Mouse (Mus musculus) lung, adult 2 months (tissue): ENCODE results near the gene Atp10a. TPM values are rescaled to one million over a fixed set of nuclear protein-coding genes. Genes with fewer than 3 reads are reported as not detected.

Source experiments
- DNase-seq: peaks from one replicate; pipeline ENCODE4 v3.0.0; 2022
- H3K4me1 ChIP-seq: fragments of 200-500 bp; 2 replicates; pipeline ENCODE4 v1.6.1; 2011; ENCODE audit warnings: low read length; ENCODE audit not compliant: control insufficient read depth, insufficient read depth
- H3K4me3 ChIP-seq: fragments of 200-500 bp; replicated peaks from 2 replicates; pipeline ENCODE3; 2011; ENCODE audit warnings: low read depth, mild to moderate bottlenecking, control low read depth, low read length; ENCODE audit errors: extremely low read depth
- CTCF ChIP-seq: fragments of 200-500 bp; IDR thresholded peaks from 2 replicates; pipeline ENCODE4 v1.5.1; 2011; ENCODE audit warnings: mild to moderate bottlenecking, low read length, control low read depth; ENCODE audit not compliant: insufficient read depth
- POLR2A ChIP-seq: fragments of 200-500 bp; IDR thresholded peaks from 2 replicates; pipeline ENCODE4 v1.6.1; 2011; ENCODE audit warnings: low read depth, mild to moderate bottlenecking, control low read depth, low read length, borderline replicate concordance; ENCODE audit errors: extremely low read depth
- WGBS: fragments of 180-500 bp; shearing (Covaris S2); methylation state at CpG from one replicate; pipeline ENCODE4 v1.1.7; 2018; 5-methylcytosine and 5-hydroxymethylcytosine counted together
- polyA plus RNA-seq: library from polyadenylated mRNA; depleted of rRNA; stranded (reverse); fragments of >200 nt; gene quantifications from 2 replicates; pipeline ENCODE4 v1.2.3, GENCODE M21; 2012

Atp10a gene
- polyA plus RNA-seq, 1 experiment: 8.9 TPM

DNA sequence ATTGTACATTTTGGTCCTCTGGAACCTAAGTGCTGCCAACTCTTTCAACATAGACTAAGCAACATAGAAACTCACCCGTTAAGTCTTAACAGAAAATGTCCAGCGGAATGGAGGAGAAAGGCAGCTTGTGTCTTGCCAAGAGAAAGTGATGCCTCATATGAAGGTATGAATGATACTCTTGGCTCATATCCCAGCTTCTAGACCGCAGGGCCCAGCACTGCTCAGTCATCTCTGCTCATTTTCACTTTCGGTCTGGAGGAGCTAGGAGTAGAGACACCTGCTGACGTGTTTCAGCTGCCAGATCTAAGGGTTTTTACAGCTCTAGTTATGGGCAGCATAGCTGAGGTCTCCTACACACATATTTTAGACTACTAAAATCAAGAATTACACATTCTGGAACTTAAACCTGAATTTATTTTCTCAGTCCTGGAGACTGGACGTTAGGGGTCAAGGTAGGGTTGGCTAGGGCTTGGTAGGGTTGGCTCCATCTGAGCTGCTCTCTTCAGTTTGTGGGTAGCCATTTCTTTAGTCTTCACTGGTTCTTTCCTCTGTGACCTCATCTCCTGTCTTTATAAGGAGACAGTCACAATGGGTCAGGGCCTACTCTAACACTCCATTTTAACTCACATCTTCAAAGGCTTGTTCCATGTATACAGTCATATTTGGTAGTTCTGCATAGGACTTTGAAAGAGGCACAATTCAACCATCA, 94.1 kb downstream of the Atp10a start:
- no peak for TF ChIP-seq CTCF
- TF ChIP-seq POLR2A: no peak
- H3K4me1 ChIP-seq: no peaks in the 10 kb centered on the region; the same call in none of the 2 replicates
- no peak for DNase-seq
- H3K4me3 ChIP-seq: no peak overlapping the region
- WGBS: 60% methylated on average over 6 of the region's 6 CpGs

DNA sequence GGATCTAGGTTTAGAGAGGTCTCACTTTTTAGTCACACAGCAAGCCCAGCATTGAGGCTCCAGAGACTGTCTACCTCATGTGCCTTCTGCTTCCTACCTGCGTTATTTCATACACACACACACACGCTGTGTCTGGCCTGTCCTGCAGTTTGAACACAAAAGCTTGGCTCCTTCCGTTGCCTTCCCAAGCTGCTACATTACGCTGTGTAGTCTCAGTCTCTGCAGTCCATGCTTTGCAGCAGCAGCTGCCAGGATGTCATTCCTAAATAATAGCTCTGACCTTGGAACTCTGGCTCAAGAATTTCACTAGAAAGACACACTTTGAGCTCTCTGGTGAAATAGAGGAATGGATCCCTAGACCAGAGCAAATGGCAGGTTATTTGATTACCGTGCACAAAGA, 96.1 kb downstream of the Atp10a start:
- 65% methylated on average over 5 of the region's 5 CpGs for WGBS
- no peak for DNase-seq
- Histone ChIP-seq H3K4me1 (no peaks in the 10 kb centered on the region; the same call in 1 of the 2 replicates), H3K4me3 (no peak overlapping the region)
- TF ChIP-seq POLR2A (no peak), CTCF (no peak)

DNA sequence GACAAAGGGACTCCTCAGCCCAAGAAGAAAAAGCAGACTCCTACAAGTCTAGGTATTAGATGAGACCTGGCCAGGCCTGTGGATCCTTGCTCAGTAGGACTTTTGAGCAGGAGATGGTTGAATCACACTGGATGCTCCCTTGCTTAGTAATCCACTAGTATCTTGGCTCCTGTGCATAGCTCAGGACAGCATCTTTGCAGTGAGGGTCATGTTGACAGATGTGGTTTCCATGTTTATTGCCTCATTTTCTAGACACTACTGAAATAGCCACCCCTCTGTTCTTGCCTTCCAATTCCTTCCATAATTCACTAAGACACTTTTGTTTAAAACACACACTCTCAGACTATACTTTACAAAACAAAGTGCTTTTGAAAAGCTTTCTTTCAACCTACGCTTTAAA, 98.1 kb downstream of the Atp10a start:
- WGBS: 86% methylated on average over 1 of the region's 1 CpGs
- no peak overlapping the region for H3K4me3 ChIP-seq
- no peak for TF ChIP-seq POLR2A
- no peak for TF ChIP-seq CTCF
- no peak for DNase-seq
- no peaks in the 10 kb centered on the region; the same call in 1 of the 2 replicates for H3K4me1 ChIP-seq

DNA sequence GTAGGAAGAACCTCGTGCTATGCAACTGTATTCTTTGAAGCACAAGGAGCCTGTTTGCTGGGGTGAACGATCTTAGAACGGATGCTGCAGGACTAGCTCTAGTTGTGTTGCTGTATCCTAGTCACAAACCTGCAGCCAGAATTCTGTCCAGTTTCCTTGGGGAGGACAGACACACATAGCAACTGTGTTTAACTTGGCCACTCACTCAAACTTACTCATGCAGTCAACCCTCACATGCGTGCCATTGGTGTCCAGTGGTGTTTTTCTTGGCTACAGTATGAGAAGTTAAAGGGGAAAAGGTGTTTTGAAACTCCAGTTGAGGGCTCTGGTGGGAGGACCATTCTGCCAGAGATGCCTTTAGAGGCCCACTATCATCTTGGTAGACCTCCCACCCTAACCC, 98.6 kb downstream of the Atp10a start:
- Histone ChIP-seq H3K4me3 (no peak overlapping the region), H3K4me1 (no peaks in the 10 kb centered on the region; the same call in 1 of the 2 replicates)
- 82% methylated on average over 4 of the region's 4 CpGs for WGBS
- TF ChIP-seq CTCF (no peak), POLR2A (no peak)
- no peak for DNase-seq

DNA sequence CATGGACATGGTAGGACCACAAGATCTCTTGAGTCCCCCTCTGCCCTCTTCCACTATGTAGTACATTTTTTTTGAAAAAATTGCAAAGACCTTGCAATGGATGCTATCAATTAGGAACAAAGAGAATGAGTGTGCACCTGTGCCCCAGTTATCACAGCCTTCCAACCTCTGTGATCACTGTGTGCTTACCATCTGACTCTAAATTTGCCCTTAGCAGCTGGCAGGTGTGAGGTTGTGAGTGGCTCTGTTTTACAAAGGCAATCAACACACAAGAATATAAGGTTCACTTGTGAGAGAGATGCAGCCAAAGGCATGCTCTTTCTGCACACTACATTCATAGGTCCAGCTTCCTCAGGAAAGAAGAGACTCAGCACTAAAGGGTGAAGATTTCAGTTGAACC, 99.1 kb downstream of the Atp10a start:
- Histone ChIP-seq H3K4me1 (no peaks in the 10 kb centered on the region; the same call in 1 of the 2 replicates), H3K4me3 (no peak overlapping the region)
- no peak for DNase-seq
- no peak for TF ChIP-seq CTCF
- TF ChIP-seq POLR2A: no peak

DNA sequence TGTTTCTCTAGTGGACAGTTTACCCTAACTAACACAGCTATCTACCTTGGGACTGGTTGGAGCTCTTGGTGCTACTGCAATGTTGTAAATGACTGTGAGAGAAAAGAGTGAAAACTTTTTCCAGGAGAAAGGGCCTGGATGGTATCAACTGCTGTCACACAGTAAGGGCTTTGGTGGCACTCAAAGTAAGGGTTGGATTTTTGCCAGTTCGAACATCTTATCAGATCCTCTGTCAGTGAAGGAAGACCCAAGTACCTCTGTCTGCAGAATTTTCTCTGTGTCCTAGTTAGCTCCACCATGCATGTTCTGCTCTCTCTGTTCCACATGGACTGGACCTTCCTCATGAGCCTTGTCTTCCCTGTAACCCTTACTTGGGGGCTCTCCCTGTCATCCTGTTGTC, 99.9 kb downstream of the Atp10a start:
- DNase-seq: no peak
- WGBS: 69% methylated on average over 1 of the region's 1 CpGs
- TF ChIP-seq CTCF (no peak), POLR2A (no peak)

DNA sequence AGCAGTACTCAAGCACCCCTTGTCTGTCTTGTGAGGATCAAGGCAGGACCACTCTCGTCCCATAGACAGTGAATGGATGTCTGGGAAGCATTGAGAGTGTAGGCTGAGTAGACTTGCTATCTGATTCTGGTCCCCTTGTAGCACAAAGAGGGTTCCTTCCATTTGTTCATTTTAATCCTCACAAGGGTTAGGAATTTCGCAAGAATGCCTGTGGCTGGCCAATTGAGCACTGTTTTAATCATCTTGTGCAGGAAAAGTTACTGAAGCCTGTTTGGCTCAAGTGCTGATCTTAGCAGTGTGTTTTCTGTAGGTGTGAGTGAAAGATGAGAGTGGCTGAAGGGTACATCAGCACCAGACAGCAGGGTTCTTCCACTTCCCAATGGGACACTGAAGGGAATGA, 101.4 kb downstream of the Atp10a start:
- TF ChIP-seq CTCF (no peak), POLR2A (no peak)
- DNase-seq: no peak
- 81% methylated on average over 2 of the region's 2 CpGs for WGBS

More for the DNA sequence above, 99.9 kb downstream of the Atp10a start:
- H3K4me1 ChIP-seq: no peaks in the 10 kb centered on the region; the same call in 1 of the 2 replicates
- no peak overlapping the region for H3K4me3 ChIP-seq

DNA sequence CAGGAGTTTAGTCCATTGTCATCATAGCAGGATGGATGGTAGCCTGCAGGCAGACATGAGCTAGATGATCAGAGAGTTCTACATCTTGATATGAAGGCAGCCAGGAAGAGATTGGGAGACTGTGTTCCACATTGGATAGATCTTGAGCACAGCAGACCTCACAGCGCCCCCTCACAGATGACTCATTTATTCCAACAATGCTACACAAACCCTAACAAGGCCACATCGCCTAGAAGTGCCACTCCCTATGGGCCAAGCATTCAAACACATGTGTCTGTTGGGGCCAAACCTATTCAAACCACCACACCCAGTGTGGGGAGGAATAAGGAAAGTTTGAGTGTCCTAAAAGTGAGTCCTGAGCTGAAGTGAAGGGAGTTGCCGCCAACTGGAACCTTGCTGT, 102.4 kb downstream of the Atp10a start:
- 63% methylated on average over 3 of the region's 3 CpGs for WGBS
- no peak for TF ChIP-seq CTCF
- no peaks in the 10 kb centered on the region for H3K4me1 ChIP-seq
- no peak for DNase-seq
- H3K4me3 ChIP-seq: no peak overlapping the region

More for the DNA sequence above, 101.4 kb downstream of the Atp10a start:
- Histone ChIP-seq H3K4me3 (no peak overlapping the region), H3K4me1 (no peaks in the 10 kb centered on the region; the same call in 1 of the 2 replicates)

DNA sequence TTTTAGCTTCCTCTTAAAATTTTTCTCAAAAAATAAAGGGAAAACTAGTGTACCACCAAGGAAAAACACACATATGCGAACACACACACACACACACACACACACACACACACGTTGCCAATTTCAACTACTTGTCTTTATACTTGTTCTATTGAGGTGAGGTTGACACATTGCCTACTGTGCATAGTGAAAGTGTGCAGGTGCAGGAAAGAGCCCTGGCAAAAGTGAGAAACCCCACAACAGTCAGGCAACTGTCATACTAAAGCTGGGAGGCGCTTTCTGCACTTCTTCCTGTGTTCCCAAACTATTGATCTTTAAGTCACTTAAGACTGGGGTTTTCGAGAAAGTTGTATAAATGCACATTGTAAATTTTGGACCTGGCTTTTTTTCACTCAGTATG, 103.3 kb downstream of the Atp10a start:
- no peak for TF ChIP-seq CTCF
- TF ChIP-seq POLR2A: no peak
- 89% methylated on average over 4 of the region's 4 CpGs for WGBS
- Histone ChIP-seq H3K4me3 (no peak overlapping the region), H3K4me1 (no peaks in the 10 kb centered on the region)
- DNase-seq: no peak

DNA sequence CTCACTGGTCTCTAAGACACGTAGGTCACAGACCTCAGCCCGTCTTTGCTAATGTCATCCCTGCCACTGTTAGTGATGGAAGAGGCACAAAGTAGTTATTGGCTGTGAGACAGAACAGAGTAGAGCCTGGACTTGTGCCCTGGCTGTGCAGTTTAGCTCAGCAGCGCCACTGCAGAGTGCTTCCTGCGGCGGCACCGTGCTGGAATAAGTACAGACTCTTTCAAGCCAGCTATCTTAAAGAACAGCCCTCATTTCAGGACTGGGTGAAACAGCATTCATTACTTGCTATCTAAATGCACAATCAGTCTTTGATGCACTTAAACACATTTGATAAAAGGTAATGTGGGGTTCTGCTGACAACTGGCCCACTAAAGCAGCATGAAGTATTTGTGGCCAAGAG, 111.3 kb downstream of the Atp10a start:
- TF ChIP-seq POLR2A: no peak
- TF ChIP-seq CTCF: no peak
- Histone ChIP-seq H3K4me3 (no peak overlapping the region), H3K4me1 (no peaks in the 10 kb centered on the region)
- no peak for DNase-seq
- WGBS: 55% methylated on average over 6 of the region's 6 CpGs
